Mouse (Mus musculus) heart, adult 11 months (tissue): ENCODE data around the gene Abi3.
"Not testable (repeated sequence)": the region's sequence is repeated elsewhere in the genome, so short reads cannot be mapped to it uniquely, and the experiment has no call there.

Experiments
- DNase-seq: peaks from one replicate; pipeline ENCODE4 v3.0.0; 2022

Gene Abi3

GRCm38 (mm10) chr11:95842074-95842681, at the start of gene Abi3:
TSS of gene Abi3 (minus strand) at chr11:95842476.
- peak; percentile 99 for DNase-seq

GRCm38 (mm10) chr11:95890462-95891051, 48.3 kb upstream of the Abi3 start:
- DNase-seq: no peak

GRCm38 (mm10) chr11:95879861-95880260, 37.6 kb upstream of the Abi3 start:
- DNase-seq: not testable (repeated sequence)

GRCm38 (mm10) chr11:95876296-95876695, 34.0 kb upstream of the Abi3 start:
- DNase-seq: no peak

GRCm38 (mm10) chr11:95875804-95876203, 33.5 kb upstream of the Abi3 start:
- no peak for DNase-seq

- DNase-seq: no peak
Observed at GRCm38 (mm10) chr11:95869918-95870470, 27.7 kb upstream of the Abi3 start.

GRCm38 (mm10) chr11:95869442-95869841, 27.2 kb upstream of the Abi3 start:
- no peak for DNase-seq

GRCm38 (mm10) chr11:95861397-95861796, 19.1 kb upstream of the Abi3 start:
- DNase-seq: peak; percentile 87

GRCm38 (mm10) chr11:95860071-95860490, 17.8 kb upstream of the Abi3 start:
- DNase-seq: peak; percentile 85

GRCm38 (mm10) chr11:95859468-95859855, 17.2 kb upstream of the Abi3 start:
- DNase-seq: no peak

- peak; percentile 100 for DNase-seq
Observed at GRCm38 (mm10) chr11:95858528-95859467, 16.5 kb upstream of the Abi3 start.

- no peak for DNase-seq
Observed at GRCm38 (mm10) chr11:95857716-95858527, 15.6 kb upstream of the Abi3 start.

- DNase-seq: no peak
Observed at GRCm38 (mm10) chr11:95857306-95857705, 15.0 kb upstream of the Abi3 start.

GRCm38 (mm10) chr11:95853684-95854083, 11.4 kb upstream of the Abi3 start:
- peak; percentile 95 for DNase-seq

GRCm38 (mm10) chr11:95850898-95851297, 8.6 kb upstream of the Abi3 start:
- DNase-seq: no peak

GRCm38 (mm10) chr11:95844935-95845334, 2.7 kb upstream of the Abi3 start:
- peak; percentile 88 for DNase-seq

- DNase-seq: peak; percentile 94
Observed at GRCm38 (mm10) chr11:95843421-95843950, 1.2 kb upstream of the Abi3 start.

GRCm38 (mm10) chr11:95842953-95843352, 677 bp upstream of the Abi3 start:
- DNase-seq: peak; percentile 95

- no peak for DNase-seq
Observed at GRCm38 (mm10) chr11:95841498-95841830, 812 bp downstream of the Abi3 start.

GRCm38 (mm10) chr11:95840694-95841497, 1.4 kb downstream of the Abi3 start:
- DNase-seq: peak; percentile 89
